Mouse (Mus musculus): ENCODE measurements around the gene Col4a3. TPM values are rescaled to one million over a fixed set of nuclear protein-coding genes. Genes with fewer than 3 reads are reported as not detected.

The Col4a3 gene
- polyA plus RNA-seq, 1 experiment from 2014 or later: 0.23 TPM

- no peak for ATAC-seq (ENCODE audit: low FRiP score)
- Histone ChIP-seq H3K4me1 (no peaks in the 10 kb centered on the region), H3K27ac (no peak overlapping the region), H3K36me3 (replicated peaks) (no peaks in the 10 kb centered on the region), H3K27me3 (no peaks in the 10 kb centered on the region), H3K9me3 (no peaks in the 10 kb centered on the region), H3K9ac (no peak overlapping the region), H3K4me3 (replicated peaks) (no peak overlapping the region), H3K4me2 (no peak overlapping the region)
- 82% methylated on average over 5 of the region's 5 CpGs for WGBS
These were observed 31.3 kb downstream of the Col4a3 start for GRCm38 (mm10) chr1:82618001-82618400.

GRCm38 (mm10) chr1:82618592-82618991 is 31.9 kb downstream of the Col4a3 start:
- 92% methylated on average over 5 of the region's 5 CpGs for WGBS
- no peak for ATAC-seq (ENCODE audit: low FRiP score)
- H3K4me2 ChIP-seq: no peak overlapping the region

GRCm38 (mm10) chr1:82619981-82620380 is 33.3 kb downstream of the Col4a3 start:
- WGBS: 82% methylated on average over 5 of the region's 5 CpGs
- no peak overlapping the region for H3K4me2 ChIP-seq

More at GRCm38 (mm10) chr1:82618592-82618991, 31.9 kb downstream of the Col4a3 start:
- no peaks in the 10 kb centered on the region for H3K4me1 ChIP-seq
- no peak overlapping the region for H3K9ac ChIP-seq
- no peaks in the 10 kb centered on the region for H3K9me3 ChIP-seq
- no peak overlapping the region for H3K4me3 ChIP-seq (replicated peaks)
- H3K27ac ChIP-seq: no peak overlapping the region
- H3K27me3 ChIP-seq: no peaks in the 10 kb centered on the region
- no peaks in the 10 kb centered on the region for H3K36me3 ChIP-seq (replicated peaks)

GRCm38 (mm10) chr1:82624934-82625333 is 38.2 kb downstream of the Col4a3 start:
- no peak overlapping the region for H3K27ac ChIP-seq
- H3K9ac ChIP-seq: no peak overlapping the region
- H3K36me3 ChIP-seq (replicated peaks): no peaks in the 10 kb centered on the region
- H3K27me3 ChIP-seq: no peaks in the 10 kb centered on the region
- H3K4me2 ChIP-seq: no peak overlapping the region
- no peaks in the 10 kb centered on the region for H3K9me3 ChIP-seq
- 74% methylated on average over 6 of the region's 6 CpGs for WGBS
- H3K4me3 ChIP-seq (replicated peaks): no peak overlapping the region
- H3K4me1 ChIP-seq: no peaks in the 10 kb centered on the region
- ATAC-seq (ENCODE audit: low FRiP score): no peak

More at GRCm38 (mm10) chr1:82619981-82620380, 33.3 kb downstream of the Col4a3 start:
- Histone ChIP-seq H3K36me3 (replicated peaks) (no peaks in the 10 kb centered on the region), H3K27ac (no peak overlapping the region), H3K9me3 (no peaks in the 10 kb centered on the region), H3K4me1 (no peaks in the 10 kb centered on the region), H3K4me3 (replicated peaks) (no peak overlapping the region), H3K9ac (no peak overlapping the region), H3K27me3 (no peaks in the 10 kb centered on the region)
- no peak for ATAC-seq (ENCODE audit: low FRiP score)

GRCm38 (mm10) chr1:82625474-82625873 is 38.8 kb downstream of the Col4a3 start:
- H3K27me3 ChIP-seq: no peaks in the 10 kb centered on the region
- H3K27ac ChIP-seq: no peak overlapping the region
- ATAC-seq (ENCODE audit: low FRiP score): no peak
- 72% methylated on average over 2 of the region's 2 CpGs for WGBS
- no peaks in the 10 kb centered on the region for H3K36me3 ChIP-seq (replicated peaks)
- no peaks in the 10 kb centered on the region for H3K4me1 ChIP-seq
- H3K4me2 ChIP-seq: no peak overlapping the region
- H3K9ac ChIP-seq: no peak overlapping the region
- H3K4me3 ChIP-seq (replicated peaks): no peak overlapping the region
- no peaks in the 10 kb centered on the region for H3K9me3 ChIP-seq

GRCm38 (mm10) chr1:82627652-82628051 is 40.9 kb downstream of the Col4a3 start:
- H3K4me1 ChIP-seq: no peaks in the 10 kb centered on the region
- no peaks in the 10 kb centered on the region for H3K36me3 ChIP-seq (replicated peaks)
- H3K27me3 ChIP-seq: no peaks in the 10 kb centered on the region
- no peak for ATAC-seq (ENCODE audit: low FRiP score)
- H3K9ac ChIP-seq: no peak overlapping the region
- WGBS: 88% methylated on average over 4 of the region's 4 CpGs
- H3K9me3 ChIP-seq: no peaks in the 10 kb centered on the region
- no peak overlapping the region for H3K4me2 ChIP-seq
- no peak overlapping the region for H3K27ac ChIP-seq
- no peak overlapping the region for H3K4me3 ChIP-seq (replicated peaks)

GRCm38 (mm10) chr1:82629495-82629894 is 42.8 kb downstream of the Col4a3 start:
- Histone ChIP-seq H3K4me2 (no peak overlapping the region), H3K9me3 (no peaks in the 10 kb centered on the region), H3K27ac (no peak overlapping the region), H3K4me1 (no peaks in the 10 kb centered on the region), H3K4me3 (replicated peaks) (no peak overlapping the region), H3K9ac (no peak overlapping the region), H3K36me3 (replicated peaks) (no peaks in the 10 kb centered on the region), H3K27me3 (no peaks in the 10 kb centered on the region)
- no peak for ATAC-seq (ENCODE audit: low FRiP score)
- 89% methylated on average over 5 of the region's 5 CpGs for WGBS

GRCm38 (mm10) chr1:82631169-82631792 is 44.6 kb downstream of the Col4a3 start:
- Histone ChIP-seq H3K9ac (no peak overlapping the region), H3K9me3 (no peaks in the 10 kb centered on the region), H3K4me2 (no peak overlapping the region), H3K4me3 (replicated peaks) (no peak overlapping the region), H3K27me3 (no peaks in the 10 kb centered on the region), H3K27ac (no peak overlapping the region), H3K36me3 (replicated peaks) (no peaks in the 10 kb centered on the region), H3K4me1 (no peaks in the 10 kb centered on the region)
- WGBS: 74% methylated on average over 6 of the region's 6 CpGs
- no peak for ATAC-seq (ENCODE audit: low FRiP score)

GRCm38 (mm10) chr1:82634545-82635253 is 48.0 kb downstream of the Col4a3 start:
- no peak for ATAC-seq (ENCODE audit: low FRiP score)
- no peak overlapping the region for H3K4me2 ChIP-seq
- H3K9me3 ChIP-seq: no peaks in the 10 kb centered on the region
- no peak overlapping the region for H3K4me3 ChIP-seq (replicated peaks)
- H3K36me3 ChIP-seq (replicated peaks): no peaks in the 10 kb centered on the region
- 87% methylated on average over 19 of the region's 19 CpGs for WGBS
- H3K27ac ChIP-seq: no peak overlapping the region
- no peaks in the 10 kb centered on the region for H3K4me1 ChIP-seq
- H3K27me3 ChIP-seq: 0 out of 2 replicates have a peak, but pooled peaks cover 2% of the 10 kb centered on the region
- H3K9ac ChIP-seq: no peak overlapping the region

- no peaks in the 10 kb centered on the region for H3K36me3 ChIP-seq (replicated peaks)
- no peaks in the 10 kb centered on the region for H3K4me1 ChIP-seq
- H3K27ac ChIP-seq: no peak overlapping the region
- H3K9me3 ChIP-seq: no peaks in the 10 kb centered on the region
- no peak overlapping the region for H3K4me3 ChIP-seq (replicated peaks)
- H3K9ac ChIP-seq: no peak overlapping the region
- no peak overlapping the region for H3K4me2 ChIP-seq
- WGBS: 92% methylated on average over 9 of the region's 9 CpGs
- H3K27me3 ChIP-seq: 0 out of 2 replicates have a peak, but pooled peaks cover 4% of the 10 kb centered on the region
- ATAC-seq (ENCODE audit: low FRiP score): no peak
These were observed 48.5 kb downstream of the Col4a3 start for GRCm38 (mm10) chr1:82635254-82635620.

GRCm38 (mm10) chr1:82636321-82636720 is 49.6 kb downstream of the Col4a3 start:
- ATAC-seq (ENCODE audit: low FRiP score): no peak
- 89% methylated on average over 4 of the region's 4 CpGs for WGBS
- H3K4me3 ChIP-seq (replicated peaks): no peak overlapping the region

GRCm38 (mm10) chr1:82637414-82637813 is 50.7 kb downstream of the Col4a3 start:
- ATAC-seq (ENCODE audit: low FRiP score): no peak
- 93% methylated on average over 7 of the region's 7 CpGs for WGBS

More at GRCm38 (mm10) chr1:82636321-82636720, 49.6 kb downstream of the Col4a3 start:
- H3K4me2 ChIP-seq: no peak overlapping the region
- H3K9ac ChIP-seq: no peak overlapping the region
- no peaks in the 10 kb centered on the region for H3K9me3 ChIP-seq
- H3K4me1 ChIP-seq: no peaks in the 10 kb centered on the region
- 0 out of 2 replicates have a peak, but pooled peaks cover 4% of the 10 kb centered on the region for H3K27me3 ChIP-seq
- H3K36me3 ChIP-seq (replicated peaks): no peaks in the 10 kb centered on the region
- H3K27ac ChIP-seq: no peak overlapping the region

GRCm38 (mm10) chr1:82638428-82638827 is 51.7 kb downstream of the Col4a3 start:
- Histone ChIP-seq H3K4me3 (replicated peaks) (no peak overlapping the region), H3K27me3 (0 out of 2 replicates have a peak, but pooled peaks cover 4% of the 10 kb centered on the region), H3K36me3 (replicated peaks) (no peaks in the 10 kb centered on the region), H3K4me2 (no peak overlapping the region), H3K27ac (no peak overlapping the region), H3K4me1 (no peaks in the 10 kb centered on the region), H3K9me3 (no peaks in the 10 kb centered on the region), H3K9ac (no peak overlapping the region)
- 87% methylated on average over 2 of the region's 2 CpGs for WGBS
- no peak for ATAC-seq (ENCODE audit: low FRiP score)

More at GRCm38 (mm10) chr1:82637414-82637813, 50.7 kb downstream of the Col4a3 start:
- H3K9me3 ChIP-seq: no peaks in the 10 kb centered on the region
- H3K4me2 ChIP-seq: no peak overlapping the region
- H3K4me1 ChIP-seq: no peaks in the 10 kb centered on the region
- no peaks in the 10 kb centered on the region for H3K36me3 ChIP-seq (replicated peaks)
- no peak overlapping the region for H3K27ac ChIP-seq
- no peak overlapping the region for H3K4me3 ChIP-seq (replicated peaks)
- H3K9ac ChIP-seq: no peak overlapping the region
- H3K27me3 ChIP-seq: 0 out of 2 replicates have a peak, but pooled peaks cover 4% of the 10 kb centered on the region

All from forebrain, embryonic 12.5 days (tissue).